Mouse (Mus musculus) MEL (cell line): ENCODE data around the gene RPS10-NUDT3. TPM values are rescaled to one million over a fixed set of nuclear protein-coding genes. Genes with fewer than 3 reads are reported as not detected.
A peak's percentile ranks its signal among the peaks of the same experiment; 100 is the strongest.

Source experiments
- DNase-seq: peaks from one replicate; pipeline ENCODE4 v3.0.0; 2011; ENCODE audit warnings: low read depth, low spot score
- H3K27ac ChIP-seq: 2 replicates; pipeline ENCODE4 v1.5.1; 2012; ENCODE audit warnings: low read depth, mild to moderate bottlenecking, control low read depth, low read length, moderate library complexity; ENCODE audit not compliant: control insufficient read depth
- H3K27me3 ChIP-seq, 2 experiments: fragments of 150-350 bp in 1 of 2; sonication (generic) in 1 of 2; 2 replicates each; pipeline ENCODE4 v1.6.1; 2012; ENCODE audit warnings: low read length in 2 of 2, mild to moderate bottlenecking in 2 of 2, improper control_type of control experiment in 1 of 2, moderate library complexity in 1 of 2; ENCODE audit not compliant: insufficient read depth in 2 of 2, control insufficient read depth in 1 of 2
- H3K36me3 ChIP-seq, 2 experiments: 2 replicates each; pipeline ENCODE4 v1.6.1; 2012 to 2014; ENCODE audit warnings: low read length in 2 of 2, improper control_type of control experiment in 1 of 2, inconsistent platforms in 1 of 2, mild to moderate bottlenecking in 1 of 2; ENCODE audit not compliant: insufficient read depth in 2 of 2, control insufficient read depth in 1 of 2
- H3K4me1 ChIP-seq, 2 experiments: fragments of 150-350 bp in 1 of 2; sonication (generic) in 1 of 2; 2 replicates each; pipeline ENCODE4 v1.6.1; 2012; ENCODE audit warnings: low read length in 2 of 2, improper control_type of control experiment in 1 of 2, mild to moderate bottlenecking in 1 of 2; ENCODE audit not compliant: insufficient read depth in 2 of 2, control insufficient read depth in 1 of 2
- H3K4me3 ChIP-seq, 2 experiments: fragments of 150-350 bp in 1 of 2; sonication (generic) in 1 of 2; 2 replicates each; pipeline ENCODE4 v1.5.1; 2012; ENCODE audit warnings: low read depth in 2 of 2, low read length in 2 of 2, mild to moderate bottlenecking in 2 of 2, moderate library complexity in 2 of 2, control low read depth in 1 of 2, improper control_type of control experiment in 1 of 2; ENCODE audit not compliant: control insufficient read depth in 1 of 2, insufficient read depth in 1 of 2
- H3K79me2 ChIP-seq: 2 replicates; pipeline ENCODE4 v1.6.1; 2012; ENCODE audit warnings: mild to moderate bottlenecking, low read length, moderate library complexity; ENCODE audit not compliant: control insufficient read depth, poor library complexity, insufficient read depth
- H3K9ac ChIP-seq: 2 replicates; pipeline ENCODE4 v1.6.1; 2012; ENCODE audit warnings: low read depth, mild to moderate bottlenecking, control low read depth, low read length, moderate library complexity; ENCODE audit not compliant: control insufficient read depth, poor library complexity, severe bottlenecking
- H3K9me3 ChIP-seq: fragments of 150-350 bp; sonication (generic); replicated peaks from 2 replicates; pipeline ENCODE4 v1.6.1; 2012; ENCODE audit warnings: mild to moderate bottlenecking, low read length, improper control_type of control experiment, moderate library complexity; ENCODE audit not compliant: insufficient read depth
- CHD1 ChIP-seq: IDR thresholded peaks from 2 replicates; pipeline ENCODE4 v1.6.1; 2012; ENCODE audit warnings: low read depth, mild to moderate bottlenecking, inconsistent platforms, low read length, improper control_type of control experiment
- CHD2 ChIP-seq: IDR thresholded peaks from 2 replicates; pipeline ENCODE4 v1.6.1; 2011; ENCODE audit warnings: low read length, improper control_type of control experiment
- CTCF ChIP-seq, 3 experiments: IDR thresholded peaks in 2 of 3; conservative IDR thresholded peaks in 1 of 3; 2 replicates each; pipeline ENCODE4 v1.5.1; 2011 to 2012; ENCODE audit warnings: low read length in 3 of 3, low read depth in 2 of 3, mild to moderate bottlenecking in 2 of 3, improper control_type of control experiment in 1 of 3, inconsistent platforms in 1 of 3, mixed read lengths in 1 of 3, moderate library complexity in 1 of 3; ENCODE audit not compliant: control insufficient read depth in 1 of 3, insufficient read depth in 1 of 3, poor library complexity in 1 of 3, severe bottlenecking in 1 of 3
- E2F4 ChIP-seq: IDR thresholded peaks from 2 replicates; pipeline ENCODE4 v1.6.1; 2011; ENCODE audit warnings: low read depth, low read length, improper control_type of control experiment, borderline replicate concordance
- ELF1 ChIP-seq: IDR thresholded peaks from 2 replicates; pipeline ENCODE4 v1.6.1; 2014; ENCODE audit warnings: low read depth, mild to moderate bottlenecking, inconsistent platforms, low read length, improper control_type of control experiment, moderate library complexity
- ETS1 ChIP-seq: IDR thresholded peaks from 2 replicates; pipeline ENCODE4 v1.6.1; 2012; ENCODE audit warnings: low read depth, mild to moderate bottlenecking, inconsistent platforms, low read length, improper control_type of control experiment, moderate library complexity
- JUND ChIP-seq: IDR thresholded peaks from 2 replicates; pipeline ENCODE4 v1.6.1; 2011; ENCODE audit warnings: low read depth, mild to moderate bottlenecking, improper control_type of control experiment, low read length
- KAT2A ChIP-seq: conservative IDR thresholded peaks from 2 replicates; pipeline ENCODE4 v1.6.1; 2012; ENCODE audit warnings: low read depth, low read length, improper control_type of control experiment, inconsistent platforms
- MAZ ChIP-seq: IDR thresholded peaks from 2 replicates; pipeline ENCODE4 v1.6.1; 2012; ENCODE audit warnings: low read depth, mild to moderate bottlenecking, inconsistent platforms, low read length, improper control_type of control experiment
- MEF2A ChIP-seq: IDR thresholded peaks from 2 replicates; pipeline ENCODE4 v1.6.1; 2014; ENCODE audit warnings: low read depth, mild to moderate bottlenecking, inconsistent platforms, low read length, improper control_type of control experiment; ENCODE audit not compliant: poor library complexity, insufficient replicate concordance, severe bottlenecking; ENCODE audit errors: extremely low read depth
- MXI1 ChIP-seq: IDR thresholded peaks from 2 replicates; pipeline ENCODE4 v1.6.1; 2011; ENCODE audit warnings: mild to moderate bottlenecking, low read depth, low read length, improper control_type of control experiment
- NRF1 ChIP-seq: IDR thresholded peaks from 2 replicates; pipeline ENCODE4 v1.6.1; 2014; ENCODE audit warnings: low read depth, mild to moderate bottlenecking, inconsistent platforms, low read length, improper control_type of control experiment, moderate library complexity; ENCODE audit not compliant: poor library complexity, insufficient read depth, severe bottlenecking
- POLR2A ChIP-seq, 2 experiments: IDR thresholded peaks; 2 replicates each; pipeline ENCODE4 v1.6.1; 2011 to 2012; ENCODE audit warnings: low read length in 2 of 2, mild to moderate bottlenecking in 2 of 2, control low read depth in 1 of 2, improper control_type of control experiment in 1 of 2, low read depth in 1 of 2, moderate library complexity in 1 of 2; ENCODE audit not compliant: control insufficient read depth in 1 of 2, insufficient read depth in 1 of 2, poor library complexity in 1 of 2
- RAD21 ChIP-seq: IDR thresholded peaks from 2 replicates; pipeline ENCODE4 v1.6.1; 2011; ENCODE audit warnings: mild to moderate bottlenecking, low read depth, low read length, improper control_type of control experiment
- SIN3A ChIP-seq: IDR thresholded peaks from 2 replicates; pipeline ENCODE4 v1.6.1; 2012; ENCODE audit warnings: low read length, improper control_type of control experiment, inconsistent platforms
- SMC3 ChIP-seq: IDR thresholded peaks from 2 replicates; pipeline ENCODE4 v1.6.1; 2011; ENCODE audit warnings: low read depth, low read length, improper control_type of control experiment
- TAL1 ChIP-seq: IDR thresholded peaks from 2 replicates; pipeline ENCODE4 v1.6.1; 2012; ENCODE audit warnings: mild to moderate bottlenecking, inconsistent platforms, low read length, moderate library complexity, mixed read lengths
- TCF12 ChIP-seq: IDR thresholded peaks from 2 replicates; pipeline ENCODE4 v1.6.1; 2014; ENCODE audit warnings: low read depth, mild to moderate bottlenecking, inconsistent platforms, low read length, improper control_type of control experiment, moderate library complexity
- UBTF ChIP-seq: IDR thresholded peaks from 2 replicates; pipeline ENCODE4 v1.6.1; 2012; ENCODE audit warnings: low read depth, mild to moderate bottlenecking, inconsistent platforms, low read length, improper control_type of control experiment, moderate library complexity, borderline replicate concordance; ENCODE audit not compliant: insufficient read depth
- USF1 ChIP-seq: IDR thresholded peaks from 2 replicates; pipeline ENCODE4 v1.6.1; 2014; ENCODE audit warnings: low read depth, mild to moderate bottlenecking, inconsistent platforms, low read length, improper control_type of control experiment, moderate library complexity
- USF2 ChIP-seq, 2 experiments: IDR thresholded peaks; 2 replicates each; pipeline ENCODE4 v1.6.1; 2011 to 2012; ENCODE audit warnings: improper control_type of control experiment in 2 of 2, low read length in 2 of 2, borderline replicate concordance in 1 of 2, inconsistent platforms in 1 of 2, low read depth in 1 of 2, mild to moderate bottlenecking in 1 of 2; ENCODE audit not compliant: insufficient read depth in 1 of 2
- ZC3H11A ChIP-seq: IDR thresholded peaks from 2 replicates; pipeline ENCODE4 v1.6.1; 2012; ENCODE audit warnings: low read depth, mild to moderate bottlenecking, inconsistent platforms, low read length, improper control_type of control experiment
- ZKSCAN1 ChIP-seq: IDR thresholded peaks from 2 replicates; pipeline ENCODE4 v1.6.1; 2012; ENCODE audit warnings: low read depth, mild to moderate bottlenecking, inconsistent platforms, low read length, improper control_type of control experiment, moderate library complexity
- ZNF384 ChIP-seq: IDR thresholded peaks from 2 replicates; pipeline ENCODE4 v1.6.1; 2012; ENCODE audit warnings: low read depth, mild to moderate bottlenecking, inconsistent platforms, low read length, improper control_type of control experiment
- polyA plus RNA-seq, 2 experiments: library from polyadenylated mRNA; stranded (reverse) in 1 of 2; unstranded in 1 of 2; fragments of >175 nt in 1 of 2; fragments of >200 nt in 1 of 2; gene quantifications; 2 replicates each; pipeline versions ENCODE4 v1.2.1 to v1.2.4; 2012; ENCODE audit warnings: low replicate concordance in 2 of 2, low read depth in 1 of 2; ENCODE audit not compliant: insufficient read length in 2 of 2, insufficient read depth in 1 of 2, missing spikeins in 1 of 2
- total RNA-seq: library from RNA; depleted of rRNA; stranded (reverse); fragments of 300-350 nt; gene quantifications from 2 replicates; pipeline ENCODE4 v1.2.3, GENCODE M21; 2012

Gene RPS10-NUDT3
- total and polyA plus RNA-seq, 3 experiments: 37.3 TPM; not detected in 2

- peaks cover 9 to 20% of the 10 kb centered on the region in 2 experiments for H3K4me1 ChIP-seq
- no peaks in the 10 kb centered on the region for H3K9me3 ChIP-seq
- H3K79me2 ChIP-seq: peaks cover 11% of the 10 kb centered on the region; the same call in 1 of the 2 replicates
- DNase-seq: no peak
- H3K9ac ChIP-seq: no peak overlapping the region
- peaks cover 3 to 18% of the 10 kb centered on the region in 2 experiments; a peak in 3 of 4 replicates for H3K36me3 ChIP-seq
- TF ChIP-seq CHD2: no peak
- no peak for TF ChIP-seq CHD1
- no peak for TF ChIP-seq TAL1
- TF ChIP-seq MXI1: no peak
- TF ChIP-seq ETS1: no peak
- no peak for TF ChIP-seq E2F4
- no peak for TF ChIP-seq ELF1
- TF ChIP-seq ZNF384: no peak
- no peak for TF ChIP-seq NRF1
- no peak for TF ChIP-seq TCF12
- no peak for TF ChIP-seq MAZ
- TF ChIP-seq JUND: no peak
- TF ChIP-seq MEF2A: no peak
- no peak for TF ChIP-seq KAT2A
- H3K4me3 ChIP-seq: no peak overlapping the region
- H3K27ac ChIP-seq: no peak overlapping the region
- no peaks in the 10 kb centered on the region for H3K27me3 ChIP-seq
These were observed 42.5 kb downstream of the RPS10-NUDT3 start for GRCm38 (mm10) chr17:27592565-27592910.

DNA sequence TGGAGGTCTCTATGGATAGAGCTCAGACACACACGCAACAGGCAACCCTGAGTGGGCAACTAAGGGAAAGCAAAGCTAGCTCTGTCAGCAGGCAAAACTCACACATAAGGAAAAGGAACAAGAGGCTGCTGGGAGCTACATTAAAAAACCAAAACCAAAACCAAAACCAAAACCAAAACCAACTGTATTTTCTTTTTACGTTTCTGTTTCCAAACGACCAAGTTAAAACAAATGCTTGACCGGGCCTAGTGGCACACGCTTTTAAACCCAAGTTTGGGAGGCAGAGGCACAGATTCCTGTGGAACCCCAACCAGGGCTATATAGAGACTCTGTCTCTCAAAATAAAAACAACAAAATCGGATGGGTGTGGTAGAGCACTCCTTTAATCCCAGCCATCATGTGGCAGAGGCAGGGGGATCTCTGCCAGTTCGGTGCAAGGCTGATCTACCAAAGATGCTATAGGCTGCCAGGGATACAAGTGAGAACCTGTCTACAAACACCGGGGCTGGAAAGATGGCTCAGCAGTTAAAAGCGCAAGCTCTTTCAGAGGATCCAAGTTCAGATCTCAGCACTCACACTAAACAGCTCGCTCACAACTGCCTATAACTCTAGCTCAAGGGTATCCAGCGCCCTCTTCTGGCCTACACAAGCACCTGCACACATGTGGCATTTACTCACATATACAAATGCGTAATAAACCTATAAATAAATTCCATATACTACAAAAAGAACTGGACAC is 43.0 kb downstream of the RPS10-NUDT3 start:
- no peaks in the 10 kb centered on the region for H3K9me3 ChIP-seq
- TF ChIP-seq SIN3A (no peak), ZC3H11A (peak; percentile 19; the same call in 1 of the 2 replicates), UBTF (no peak), SMC3 (peak; percentile 47), USF2 (IDR thresholded peaks at IDR 0.05; ENCODE audit: borderline replicate concordance in 1 of 2, insufficient read depth in 1 of 2, low read depth in 1 of 2, low read length in 2 of 2) (no peak), CTCF (IDR thresholded peaks at IDR 0.05 in 2 of 3, conservative IDR thresholded peaks at IDR 0.05 in 1 of 3; ENCODE audit: control insufficient read depth in 1 of 3, insufficient read depth in 1 of 3, low read depth in 2 of 3, low read length in 3 of 3, poor library complexity in 1 of 3, severe bottlenecking in 1 of 3) (peak; percentile 58 to 63 (median 63)), TCF12 (no peak), JUND (no peak), MAZ (no peak), E2F4 (no peak), CHD1 (no peak), NRF1 (no peak), ZKSCAN1 (no peak), USF1 (no peak), POLR2A (IDR thresholded peaks at IDR 0.05; ENCODE audit: control insufficient read depth in 1 of 2, insufficient read depth in 1 of 2, low read depth in 1 of 2, low read length in 2 of 2, poor library complexity in 1 of 2) (no peak), RAD21 (peak; percentile 36), MEF2A (no peak)
- peaks cover 3 to 19% of the 10 kb centered on the region in 2 experiments; a peak in 3 of 4 replicates for H3K36me3 ChIP-seq
- peaks cover 9% of the 10 kb centered on the region; the same call in 1 of the 2 replicates for H3K79me2 ChIP-seq
- peaks cover 9 to 20% of the 10 kb centered on the region in 2 experiments for H3K4me1 ChIP-seq
- DNase-seq: peak; percentile 58
- H3K4me3 ChIP-seq: no peak overlapping the region
- no peaks in the 10 kb centered on the region for H3K27me3 ChIP-seq
- no peak overlapping the region for H3K9ac ChIP-seq
- H3K27ac ChIP-seq: no peak overlapping the region
